Mouse (Mus musculus): ENCODE measurements around the gene Tpm1. TPM values are rescaled to one million over a fixed set of nuclear protein-coding genes. Genes with fewer than 3 reads are reported as not detected.

Gene Tpm1
- 298 and 333 TPM in 2 replicates for polyA plus RNA-seq (2014; fragmentation: Nextera tagmentation; extraction: Ambion mirVana)

DNA sequence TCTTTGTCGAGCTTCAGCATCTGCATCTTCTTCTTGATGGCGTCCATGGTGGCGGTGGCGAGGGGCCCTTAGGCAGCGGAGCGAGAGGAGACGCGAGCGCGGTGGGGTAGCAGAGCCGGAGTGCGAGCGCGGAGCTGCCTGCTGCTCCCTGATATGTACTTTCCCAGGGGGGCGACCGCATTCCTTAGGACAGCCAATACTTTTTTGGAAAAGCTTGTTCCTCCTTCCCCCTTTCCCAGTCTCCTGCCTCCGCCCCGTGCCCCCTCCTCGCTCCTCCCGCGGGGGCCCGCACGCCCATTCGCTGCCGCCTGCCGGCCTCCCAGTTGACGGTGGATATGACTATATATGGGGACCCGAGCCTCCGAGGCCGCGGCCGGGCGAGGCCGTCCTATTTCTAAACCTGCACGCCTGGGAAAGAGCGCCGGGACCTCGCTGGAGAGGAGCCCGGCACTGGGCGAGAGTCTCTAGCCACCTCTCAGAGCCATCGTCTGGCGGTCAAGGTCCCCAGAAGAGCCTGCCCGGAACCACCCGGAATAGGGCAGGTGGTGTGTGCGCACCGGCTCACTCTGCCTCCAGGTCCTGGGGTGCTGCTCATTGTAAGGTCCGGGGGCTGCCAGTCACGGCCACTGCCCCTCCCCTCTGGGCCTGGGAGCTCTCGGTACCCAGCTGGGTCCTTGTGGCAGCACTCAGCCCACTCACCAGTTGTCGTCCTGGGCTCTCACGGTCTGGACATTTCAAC is at the start of gene Tpm1:
Gene Tpm1, minus strand, starts transcription at position 321 of the 739 bp plus-strand sequence.
- DNase-seq (ENCODE audit: low spot score, missing footprints) (peak; percentile 95), ATAC-seq (ENCODE audit: low FRiP score) (peak; percentile 55)
- Histone ChIP-seq H3K9ac (ENCODE audit: low read length) (peak within 1 kb of the TSS; percentile 61), H3K9me3 (ENCODE audit: control insufficient read depth, low read length) (no peaks in the 10 kb centered on the region), H3K27me3 (ENCODE audit: control insufficient read depth, insufficient read depth, low read length) (peaks cover 33% of the 10 kb centered on the region), H3K4me2 (peak within 1 kb of the TSS; percentile 74), H3K27ac (ENCODE audit: low read depth, low read length) (no peak within 1 kb of the TSS), H3K4me1 (ENCODE audit: control insufficient read depth, insufficient read depth, low read length) (peaks cover 15% of the 10 kb centered on the region), H3K4me3 (ENCODE audit: low read depth, low read length) (peak within 1 kb of the TSS; percentile 48), H3K36me3 (ENCODE audit: control insufficient read depth, insufficient read depth, low read length) (no peaks in the 10 kb centered on the region)
- under 1% methylated on average over 51 of the region's 51 CpGs for WGBS

- H3K4me1 ChIP-seq (ENCODE audit: control insufficient read depth, insufficient read depth, low read length): no peaks in the 10 kb centered on the region
- no peaks in the 10 kb centered on the region for H3K27me3 ChIP-seq (ENCODE audit: control insufficient read depth, insufficient read depth, low read length)
- no peaks in the 10 kb centered on the region for H3K9me3 ChIP-seq (ENCODE audit: control insufficient read depth, low read length)
- no peak overlapping the region for H3K9ac ChIP-seq (ENCODE audit: low read length)
- no peak overlapping the region for H3K27ac ChIP-seq (ENCODE audit: low read depth, low read length)
- H3K4me2 ChIP-seq: no peak overlapping the region
- H3K36me3 ChIP-seq (ENCODE audit: control insufficient read depth, insufficient read depth, low read length): no peaks in the 10 kb centered on the region
- ATAC-seq (ENCODE audit: low FRiP score): no peak
- DNase-seq (ENCODE audit: low spot score, missing footprints): no peak
- WGBS: 86% methylated on average over 2 of the region's 2 CpGs
- H3K4me3 ChIP-seq (ENCODE audit: low read depth, low read length): no peak overlapping the region
Measured at GRCm38 (mm10) chr9:67094371-67094770, 45.2 kb upstream of the Tpm1 start.

DNA sequence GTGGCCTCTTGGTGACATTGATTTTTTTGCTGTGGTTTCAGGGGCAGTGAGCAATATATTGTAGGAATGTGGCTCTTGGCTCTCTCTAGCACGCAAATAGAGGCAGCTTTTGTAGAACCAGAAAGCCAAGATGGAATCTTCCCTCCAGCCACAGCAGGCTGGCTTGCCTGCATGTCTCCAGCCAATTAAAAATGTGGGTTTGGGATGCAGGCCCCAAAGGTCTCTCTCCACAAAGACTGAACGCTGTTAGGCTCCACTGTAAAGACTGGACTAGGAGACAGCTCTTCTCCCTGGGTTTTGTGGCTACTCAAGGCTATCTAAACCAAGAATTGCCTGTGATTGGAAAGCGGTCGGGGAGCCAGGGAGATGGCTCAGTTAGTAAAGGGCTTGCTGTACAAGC is 43.0 kb upstream of the Tpm1 start:
- no peaks in the 10 kb centered on the region for H3K4me1 ChIP-seq (ENCODE audit: control insufficient read depth, insufficient read depth, low read length)
- H3K4me2 ChIP-seq: no peak overlapping the region
- DNase-seq (ENCODE audit: low spot score, missing footprints): no peak
- no peak overlapping the region for H3K27ac ChIP-seq (ENCODE audit: low read depth, low read length)
- WGBS: 87% methylated on average over 4 of the region's 4 CpGs
- ATAC-seq (ENCODE audit: low FRiP score): no peak
- no peak overlapping the region for H3K4me3 ChIP-seq (ENCODE audit: low read depth, low read length)
- H3K9ac ChIP-seq (ENCODE audit: low read length): no peak overlapping the region
- no peaks in the 10 kb centered on the region for H3K36me3 ChIP-seq (ENCODE audit: control insufficient read depth, insufficient read depth, low read length)
- H3K27me3 ChIP-seq (ENCODE audit: control insufficient read depth, insufficient read depth, low read length): no peaks in the 10 kb centered on the region
- H3K9me3 ChIP-seq (ENCODE audit: control insufficient read depth, low read length): no peaks in the 10 kb centered on the region

DNA sequence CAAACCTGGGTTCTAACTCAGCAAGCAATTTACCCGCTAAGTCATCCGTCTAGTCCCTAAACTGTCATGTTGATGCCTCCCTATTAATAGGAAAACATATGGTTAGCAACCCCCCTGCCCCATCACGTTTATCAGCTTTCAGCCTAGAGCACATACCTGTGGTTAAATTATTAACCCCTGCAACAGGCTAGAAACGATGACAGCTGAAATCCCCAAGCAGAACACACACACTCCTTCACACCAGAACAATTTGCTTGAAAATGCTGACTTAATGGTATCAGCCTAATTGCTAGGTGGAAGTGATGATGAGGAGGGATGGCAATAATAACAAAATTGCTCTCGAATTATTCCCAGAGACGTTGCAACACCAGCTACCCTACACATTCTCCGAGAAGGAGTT is 42.4 kb upstream of the Tpm1 start:
- no peak for ATAC-seq (ENCODE audit: low FRiP score)
- Histone ChIP-seq H3K27me3 (ENCODE audit: control insufficient read depth, insufficient read depth, low read length) (no peaks in the 10 kb centered on the region), H3K4me1 (ENCODE audit: control insufficient read depth, insufficient read depth, low read length) (no peaks in the 10 kb centered on the region), H3K9me3 (ENCODE audit: control insufficient read depth, low read length) (no peaks in the 10 kb centered on the region), H3K36me3 (ENCODE audit: control insufficient read depth, insufficient read depth, low read length) (no peaks in the 10 kb centered on the region), H3K4me2 (no peak overlapping the region), H3K9ac (ENCODE audit: low read length) (no peak overlapping the region), H3K27ac (ENCODE audit: low read depth, low read length) (no peak overlapping the region), H3K4me3 (ENCODE audit: low read depth, low read length) (no peak overlapping the region)
- no peak for DNase-seq (ENCODE audit: low spot score, missing footprints)
- WGBS: 82% methylated on average over 7 of the region's 7 CpGs

DNA sequence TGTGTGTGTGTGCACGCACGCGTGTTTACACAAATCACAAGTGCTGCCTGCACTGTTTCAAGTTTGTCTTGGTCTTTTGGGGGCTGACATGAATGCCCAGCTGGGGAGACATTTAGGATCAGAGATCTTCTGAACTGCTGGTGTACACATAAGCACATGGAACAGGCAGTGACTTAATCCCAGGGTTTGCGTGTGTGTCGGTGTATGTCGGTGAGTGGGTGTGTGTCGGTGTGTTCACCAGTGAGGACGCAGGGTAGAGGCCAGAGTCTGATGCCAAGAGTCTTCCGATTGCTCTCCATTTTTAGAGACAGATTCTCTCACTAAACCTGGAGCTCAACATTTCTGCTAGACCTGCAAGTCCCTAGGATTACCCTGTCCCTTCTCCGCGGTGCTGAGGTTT is 41.9 kb upstream of the Tpm1 start:
- DNase-seq (ENCODE audit: low spot score, missing footprints) (no peak), ATAC-seq (ENCODE audit: low FRiP score) (no peak)
- WGBS: 92% methylated on average over 11 of the region's 11 CpGs
- Histone ChIP-seq H3K9ac (ENCODE audit: low read length) (no peak overlapping the region), H3K27ac (ENCODE audit: low read depth, low read length) (no peak overlapping the region), H3K4me3 (ENCODE audit: low read depth, low read length) (no peak overlapping the region), H3K9me3 (ENCODE audit: control insufficient read depth, low read length) (no peaks in the 10 kb centered on the region), H3K4me1 (ENCODE audit: control insufficient read depth, insufficient read depth, low read length) (no peaks in the 10 kb centered on the region), H3K36me3 (ENCODE audit: control insufficient read depth, insufficient read depth, low read length) (no peaks in the 10 kb centered on the region), H3K4me2 (no peak overlapping the region), H3K27me3 (ENCODE audit: control insufficient read depth, insufficient read depth, low read length) (no peaks in the 10 kb centered on the region)

DNA sequence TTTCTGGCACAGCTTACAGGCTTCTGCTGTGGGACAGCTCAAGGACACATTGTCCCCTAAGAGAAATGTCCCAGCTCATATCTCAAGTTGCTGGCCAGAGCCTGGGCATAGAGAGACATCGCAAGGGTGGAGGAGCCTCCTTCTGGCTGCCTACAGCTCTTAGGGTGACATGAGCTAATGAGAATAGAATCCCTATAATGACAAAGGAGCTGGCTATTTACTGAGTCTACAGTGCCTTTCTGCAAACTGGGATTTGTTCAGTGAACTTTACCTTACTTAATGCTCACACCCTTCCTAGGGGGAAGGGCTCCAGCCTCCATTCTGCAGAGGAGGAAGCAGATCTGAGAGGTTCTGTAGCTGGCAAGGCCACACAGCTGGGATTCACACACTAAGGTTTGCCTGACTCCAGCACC is 41.4 kb upstream of the Tpm1 start:
- no peak overlapping the region for H3K4me3 ChIP-seq (ENCODE audit: low read depth, low read length)
- WGBS: 82% methylated on average over 1 of the region's 1 CpGs
- H3K9me3 ChIP-seq (ENCODE audit: control insufficient read depth, low read length): no peaks in the 10 kb centered on the region
- no peaks in the 10 kb centered on the region for H3K36me3 ChIP-seq (ENCODE audit: control insufficient read depth, insufficient read depth, low read length)
- ATAC-seq (ENCODE audit: low FRiP score): no peak
- no peaks in the 10 kb centered on the region for H3K4me1 ChIP-seq (ENCODE audit: control insufficient read depth, insufficient read depth, low read length)
- no peak for DNase-seq (ENCODE audit: low spot score, missing footprints)
- no peak overlapping the region for H3K4me2 ChIP-seq
- H3K27me3 ChIP-seq (ENCODE audit: control insufficient read depth, insufficient read depth, low read length): no peaks in the 10 kb centered on the region
- H3K27ac ChIP-seq (ENCODE audit: low read depth, low read length): no peak overlapping the region
- no peak overlapping the region for H3K9ac ChIP-seq (ENCODE audit: low read length)

- no peak for DNase-seq (ENCODE audit: low spot score, missing footprints)
- H3K4me1 ChIP-seq (ENCODE audit: control insufficient read depth, insufficient read depth, low read length): no peaks in the 10 kb centered on the region
- no peaks in the 10 kb centered on the region for H3K36me3 ChIP-seq (ENCODE audit: control insufficient read depth, insufficient read depth, low read length)
- no peak overlapping the region for H3K4me3 ChIP-seq (ENCODE audit: low read depth, low read length)
- H3K9ac ChIP-seq (ENCODE audit: low read length): no peak overlapping the region
- no peak for ATAC-seq (ENCODE audit: low FRiP score)
- no peak overlapping the region for H3K4me2 ChIP-seq
- H3K27me3 ChIP-seq (ENCODE audit: control insufficient read depth, insufficient read depth, low read length): no peaks in the 10 kb centered on the region
- WGBS: 86% methylated on average over 5 of the region's 5 CpGs
- H3K27ac ChIP-seq (ENCODE audit: low read depth, low read length): no peak overlapping the region
- H3K9me3 ChIP-seq (ENCODE audit: control insufficient read depth, low read length): no peaks in the 10 kb centered on the region
Measured at GRCm38 (mm10) chr9:67089167-67089566, 40.0 kb upstream of the Tpm1 start.

- Histone ChIP-seq H3K4me2 (no peak overlapping the region), H3K9me3 (ENCODE audit: control insufficient read depth, low read length) (no peaks in the 10 kb centered on the region), H3K9ac (ENCODE audit: low read length) (no peak overlapping the region), H3K27ac (ENCODE audit: low read depth, low read length) (no peak overlapping the region), H3K27me3 (ENCODE audit: control insufficient read depth, insufficient read depth, low read length) (no peaks in the 10 kb centered on the region), H3K36me3 (ENCODE audit: control insufficient read depth, insufficient read depth, low read length) (no peaks in the 10 kb centered on the region), H3K4me3 (ENCODE audit: low read depth, low read length) (no peak overlapping the region), H3K4me1 (ENCODE audit: control insufficient read depth, insufficient read depth, low read length) (no peaks in the 10 kb centered on the region)
- DNase-seq (ENCODE audit: low spot score, missing footprints) (no peak), ATAC-seq (ENCODE audit: low FRiP score) (no peak)
- 5% methylated on average over 4 of the region's 4 CpGs for WGBS
Measured at GRCm38 (mm10) chr9:67083801-67084200, 34.6 kb upstream of the Tpm1 start.

GRCm38 (mm10) chr9:67081688-67082087 is 32.5 kb upstream of the Tpm1 start:
- Histone ChIP-seq H3K36me3 (ENCODE audit: control insufficient read depth, insufficient read depth, low read length) (no peaks in the 10 kb centered on the region), H3K4me3 (ENCODE audit: low read depth, low read length) (no peak overlapping the region), H3K27ac (ENCODE audit: low read depth, low read length) (no peak overlapping the region), H3K4me2 (no peak overlapping the region), H3K27me3 (ENCODE audit: control insufficient read depth, insufficient read depth, low read length) (no peaks in the 10 kb centered on the region), H3K9ac (ENCODE audit: low read length) (no peak overlapping the region), H3K4me1 (ENCODE audit: control insufficient read depth, insufficient read depth, low read length) (no peaks in the 10 kb centered on the region), H3K9me3 (ENCODE audit: control insufficient read depth, low read length) (no peaks in the 10 kb centered on the region)
- DNase-seq (ENCODE audit: low spot score, missing footprints) (no peak), ATAC-seq (ENCODE audit: low FRiP score) (no peak)
- WGBS: 61% methylated on average over 5 of the region's 5 CpGs
